Mouse (Mus musculus): ENCODE data around the gene Sprr2h.

DNA sequence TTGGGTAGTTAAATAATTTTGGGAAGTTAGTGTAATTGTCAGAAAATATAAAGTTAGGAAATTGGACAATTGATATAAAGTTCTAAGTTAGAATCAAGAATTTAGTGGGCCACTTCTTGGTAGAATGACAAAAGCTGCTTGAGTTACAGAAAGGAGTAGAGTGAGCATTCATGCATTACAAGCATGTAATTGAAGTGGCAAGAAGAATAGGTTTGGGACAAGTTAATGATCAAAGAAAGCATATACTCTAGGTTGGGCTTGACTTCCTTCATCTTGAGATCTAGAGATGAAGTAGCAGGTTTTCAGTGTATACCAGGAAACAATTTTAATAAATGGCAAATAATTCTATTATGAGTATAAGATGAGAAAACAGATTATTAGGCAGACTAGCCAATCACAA is 23.9 kb upstream of the Sprr2h start:
- TF ChIP-seq CTCF (IDR thresholded peaks at IDR 0.05; ENCODE audit: low read depth, low read length) (no peak), POLR2A (IDR thresholded peaks at IDR 0.05; ENCODE audit: borderline replicate concordance, low read depth, low read length) (no peak)

Measured in bone marrow macrophage, adult 2 months (primary cell).